15 mouse cellular contexts compared by ENCODE assay signal in the genomic region with DNA sequence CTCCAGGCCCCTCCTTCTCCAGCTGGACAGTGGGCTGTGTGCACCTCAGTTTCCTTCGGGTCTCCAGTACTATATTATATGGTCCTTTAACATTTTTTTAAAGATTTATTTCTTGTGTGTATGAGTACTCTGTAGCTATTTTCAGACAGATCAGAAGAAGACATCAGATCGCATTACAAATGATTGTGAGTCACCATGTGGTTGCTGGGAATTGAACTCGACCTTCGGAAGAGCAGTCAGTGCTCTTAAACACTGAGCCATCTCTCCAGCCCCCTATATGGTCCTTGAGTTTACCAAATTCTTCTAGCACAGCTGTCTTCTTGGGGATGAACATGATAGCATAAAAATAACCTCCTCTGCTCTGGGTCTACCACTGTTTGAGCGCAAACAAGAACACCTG.
"Had no signal": no experiment of that assay in that cellular context is flagged by ENCODE, and none has a peak within 500 bp of the region (broad histone marks: within the 10 kb centered on the region; RNA-seq: fewer than 3 reads in every experiment).

No protein-coding gene starts in this region.

- DNase-seq: gastrocnemius, postnatal 14 days; gastrocnemius, postnatal 36 days; heart, adult 11 months; heart, adult 2 months; heart, postnatal 4 days; kidney, adult 18-20 months; kidney, adult 8-10 months; kidney, postnatal 25 days; kidney, postnatal 4 days; liver; liver, embryonic 13.5 days had no signal

- ATAC-seq: hindbrain, embryonic 16.5 days; inflammation-experienced regulatory T-cells, adult 6 months; intestine, embryonic 15.5 days; intestine, postnatal 0 days had no signal
